Comparison of ENCODE assay signal across 8 mouse cellular contexts in the genomic region with DNA sequence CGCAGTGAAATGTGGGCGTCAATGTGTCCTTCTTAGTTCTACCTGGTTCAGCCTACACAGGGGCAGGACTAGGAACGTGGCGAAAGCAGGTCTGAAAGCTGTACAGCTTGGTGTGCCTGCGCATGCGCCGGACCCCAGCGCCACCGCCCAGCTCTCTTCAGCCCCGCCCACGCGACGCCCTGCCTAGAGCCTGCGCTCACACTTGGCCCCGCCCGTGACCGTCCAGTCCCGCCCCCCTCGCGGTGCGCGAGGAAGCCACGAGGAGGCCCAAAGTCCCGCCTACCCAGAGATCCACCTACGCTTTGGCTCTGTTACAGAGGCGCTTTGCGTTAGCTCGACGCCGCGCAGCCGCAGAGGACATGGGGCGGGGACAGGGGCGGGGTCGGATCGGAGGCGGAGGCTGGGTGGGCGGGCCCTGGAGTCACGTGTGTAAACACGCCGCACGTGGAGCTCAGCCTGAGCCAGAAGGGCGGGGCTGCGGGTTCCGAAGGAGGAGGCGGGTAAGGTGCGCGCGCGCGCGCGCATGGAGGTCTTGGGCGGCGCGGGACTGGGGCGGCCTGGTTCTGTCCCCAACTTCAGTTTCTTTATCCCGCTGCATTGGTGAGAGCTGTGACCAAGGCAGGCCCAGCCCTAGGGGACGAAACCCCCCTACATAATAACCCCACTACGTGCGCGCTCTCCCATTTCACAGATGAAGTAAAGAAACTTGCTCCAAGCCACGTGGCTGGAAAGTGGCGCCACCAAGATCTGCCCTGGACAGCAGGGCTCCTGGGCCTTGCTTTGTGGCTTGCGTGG. TPM values are rescaled to one million over a fixed set of nuclear protein-coding genes. Genes with fewer than 3 reads are reported as not detected.
A peak's percentile ranks its signal among the peaks of the same experiment; 100 is the strongest.
DNase-seq lines count a peak whose midpoint lies in the region; ATAC-seq lines count a peak whose summit lies in the region.

No protein-coding gene starts in this region.

- H3K4me1 ChIP-seq in lung, embryonic 16.5 days (replicated peaks; ENCODE audit: control insufficient read depth, insufficient read depth, low read length): peaks cover 9% of the 10 kb centered on the region

- under 1% methylated on average over 61 of the region's 65 CpGs for WGBS in lung, embryonic 16.5 days

- peak overlapping the region; percentile 59 for H3K9ac ChIP-seq in lung, embryonic 16.5 days (ENCODE audit: low read length)

- peak overlapping the region; percentile 70 for H3K4me2 ChIP-seq in lung, embryonic 16.5 days (ENCODE audit: low read depth, low read length)

- H3K4me3 ChIP-seq in lung, embryonic 16.5 days (ENCODE audit: low read length): peak overlapping the region; percentile 50

- no peaks in the 10 kb centered on the region for H3K27me3 ChIP-seq in lung, embryonic 16.5 days (ENCODE audit: control insufficient read depth, insufficient read depth, low read depth, low read length)

- DNase-seq in MEL-GATA-1-ER (ENCODE audit: extremely low read depth, low read depth): peak; percentile 86
- DNase-seq in cerebellum, adult 8-10 months: peak; percentile 99
- DNase-seq in forelimb bud, embryonic 11.5 days (ENCODE audit: low read depth, low spot score): peak; percentile 98
- DNase-seq in layer of hippocampus, adult 9-10 months (ENCODE audit: low spot score): peak; percentile 95
- peak; percentile 94 for DNase-seq in ovary, postnatal 10 days (ENCODE audit: low spot score)
- DNase-seq in thymus, postnatal 10 days (ENCODE audit: low spot score in 2 of 2): peak; percentile 99 to 100

- H3K9me3 ChIP-seq in lung, embryonic 16.5 days (ENCODE audit: control insufficient read depth, low read length): no peaks in the 10 kb centered on the region

- H3K36me3 ChIP-seq in lung, embryonic 16.5 days (ENCODE audit: control insufficient read depth, insufficient read depth, low read length): no peaks in the 10 kb centered on the region

- peak overlapping the region; percentile 5; the same call in 1 of the 2 replicates for H3K27ac ChIP-seq in lung, embryonic 16.5 days (ENCODE audit: low read length)

- ATAC-seq in hematopoietic stem cell, adult 5-6 weeks (replicated peaks in 1 of 2; ENCODE audit: insufficient read depth in 1 of 2, low FRiP score in 2 of 2, low TSS enrichment in 1 of 2, low read depth in 1 of 2, poor library complexity in 2 of 2, severe bottlenecking in 2 of 2): peak; percentile 88 to 91
- ATAC-seq in lung, embryonic 16.5 days (ENCODE audit: low read depth): peak; percentile 98

RNA-seq across cellular contexts. Expression of a gene that starts 22.4 kb away (rescaled TPM):
- total RNA-seq in hematopoietic stem cell, adult 5-6 weeks (2017): 8.1 and 31.4 TPM in 2 replicates
- polyA plus RNA-seq in lung, embryonic 16.5 days (2015; fragmentation: Nextera tagmentation; extraction: Ambion mirVana): 40.6 and 48.5 TPM in 2 replicates

Comparison
In these comparisons a context has a peak if more than half of its experiments do, and no peak if none do; other contexts are left out.
1. Peak in every context shown above with its lines: DNase-seq, ATAC-seq, H3K4me3 ChIP-seq and H3K27ac ChIP-seq.